Mouse (Mus musculus) heart, adult 11 months (tissue): ENCODE data around the gene Gm6169.

ENCODE experiments used
- DNase-seq: peaks from one replicate; pipeline ENCODE4 v3.0.0; 2022

Gm6169 gene

DNA sequence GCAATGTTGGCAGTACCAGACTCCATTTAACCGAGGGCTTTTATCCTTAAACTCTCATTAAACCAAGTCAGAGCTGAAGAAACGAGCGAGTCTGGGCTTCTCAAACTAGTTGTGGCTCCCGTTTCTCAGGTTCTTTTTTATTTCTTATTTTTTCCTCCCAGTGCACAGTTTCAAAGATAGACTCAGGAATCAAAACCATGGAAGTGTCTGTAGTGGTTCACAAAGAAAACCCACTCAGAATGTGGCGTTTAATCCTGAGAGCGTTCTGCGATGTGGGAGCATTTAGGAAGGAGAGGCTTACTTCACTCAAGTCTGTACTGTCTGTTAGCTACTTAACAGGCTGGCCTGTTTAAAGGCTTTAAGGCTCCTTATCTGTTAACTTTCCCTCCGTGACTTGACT is 30.9 kb downstream of the Gm6169 start:
- peak; percentile 9 for DNase-seq

- DNase-seq, result no peak
Measured at GRCm38 (mm10) chr13:97067691-97068090, 31.3 kb downstream of the Gm6169 start.

DNA sequence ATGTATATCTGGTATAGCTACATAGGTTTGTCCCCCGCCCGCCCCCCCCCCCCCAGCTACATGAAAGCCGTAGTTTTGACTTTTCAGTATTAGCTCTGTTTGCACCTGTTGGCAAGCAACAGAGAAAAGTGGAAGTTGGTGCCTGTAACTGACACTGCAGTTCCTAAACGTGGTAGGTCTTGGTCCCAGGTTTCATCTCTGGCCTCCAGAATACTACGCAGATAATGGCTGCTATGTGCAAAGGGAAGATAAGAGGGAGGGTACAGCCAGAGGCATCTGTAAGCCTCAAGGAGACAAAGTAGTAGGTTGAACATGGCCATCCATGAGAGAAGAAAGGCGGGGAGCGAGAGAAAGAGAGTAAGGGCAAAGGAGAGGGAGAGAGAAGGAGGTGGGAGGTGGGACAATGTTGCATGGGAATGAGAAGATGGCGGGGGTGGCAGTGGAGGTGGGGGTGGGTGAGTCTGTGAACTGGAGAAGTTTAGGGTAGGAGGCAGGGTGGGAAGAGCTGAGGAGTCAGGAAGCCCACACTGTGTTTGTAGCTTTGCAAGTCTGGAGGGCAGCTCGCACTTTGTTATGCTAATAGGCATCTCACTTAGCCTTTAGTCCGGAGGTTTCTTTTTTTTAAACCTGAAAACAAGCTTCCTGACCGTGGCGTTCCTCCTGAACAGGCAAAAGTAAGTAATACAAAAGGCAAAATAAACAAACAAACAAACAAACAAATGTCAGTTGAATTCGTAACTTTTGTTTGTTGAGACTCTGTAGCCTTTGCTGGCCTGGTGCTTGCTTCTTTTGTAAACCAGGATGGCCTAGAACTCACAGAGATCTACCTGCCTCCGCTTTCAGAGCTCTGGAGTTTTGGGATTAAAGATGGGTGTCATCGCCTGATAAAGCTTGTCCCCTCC is 32.1 kb downstream of the Gm6169 start, which contains the start of gene Fam169a:
Gene Fam169a (plus strand): TSS at position 638 of the 902 bp plus-strand sequence.
- DNase-seq, result peak; percentile 12

GRCm38 (mm10) chr13:97064844-97065621 is 34.0 kb downstream of the Gm6169 start:
- DNase-seq, result peak; percentile 23

- DNase-seq, result peak; percentile 56
Measured at GRCm38 (mm10) chr13:97064413-97064812, 34.6 kb downstream of the Gm6169 start.

DNA sequence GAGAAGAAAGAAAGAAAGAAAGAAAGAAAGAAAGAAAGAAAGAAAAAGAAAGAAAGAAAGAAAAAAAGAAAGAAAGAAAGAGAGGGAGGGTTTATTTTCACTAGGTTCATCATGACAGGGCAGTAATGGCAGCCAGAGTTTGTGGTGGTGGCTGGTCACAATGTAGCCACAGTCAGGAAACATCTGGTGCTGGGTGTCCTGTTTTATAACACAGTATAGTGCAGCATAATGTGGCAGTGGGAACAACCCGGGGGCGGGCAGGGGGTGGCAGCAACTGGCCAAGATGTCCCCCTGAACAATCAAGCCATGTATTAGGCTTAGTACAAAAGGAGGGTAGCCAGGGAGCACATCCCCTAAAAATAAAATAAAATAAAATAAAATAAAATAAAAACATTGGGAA is 35.6 kb downstream of the Gm6169 start:
- DNase-seq, result peak; percentile 64

- DNase-seq, result peak; percentile 51
Measured at GRCm38 (mm10) chr13:97062151-97062550, 36.9 kb downstream of the Gm6169 start.

- peak; percentile 33 for DNase-seq
Measured at GRCm38 (mm10) chr13:97060331-97060730, 38.7 kb downstream of the Gm6169 start.

- DNase-seq, result peak; percentile 52
Measured at GRCm38 (mm10) chr13:97059746-97060145, 39.3 kb downstream of the Gm6169 start.

DNA sequence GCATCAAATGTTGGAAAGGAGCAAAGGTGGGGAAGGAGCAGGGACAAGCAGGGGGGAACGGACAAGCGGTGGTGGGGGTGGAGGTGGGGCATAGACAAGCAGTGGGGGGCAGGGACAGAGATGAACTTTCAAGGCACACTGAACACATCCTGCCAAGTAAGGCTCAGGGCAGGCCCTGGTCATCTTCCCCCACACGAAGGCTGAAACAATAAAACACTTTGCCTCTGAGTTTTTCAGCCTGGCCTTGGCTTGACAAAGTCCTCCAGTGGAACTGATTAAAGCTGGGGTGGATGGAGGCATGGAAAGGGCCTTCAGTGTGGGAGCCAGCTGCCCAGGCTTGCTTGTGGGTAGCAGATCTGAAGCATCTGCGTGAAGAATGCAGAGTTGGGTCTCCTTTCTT is 41.2 kb downstream of the Gm6169 start:
- peak; percentile 18 for DNase-seq

DNA sequence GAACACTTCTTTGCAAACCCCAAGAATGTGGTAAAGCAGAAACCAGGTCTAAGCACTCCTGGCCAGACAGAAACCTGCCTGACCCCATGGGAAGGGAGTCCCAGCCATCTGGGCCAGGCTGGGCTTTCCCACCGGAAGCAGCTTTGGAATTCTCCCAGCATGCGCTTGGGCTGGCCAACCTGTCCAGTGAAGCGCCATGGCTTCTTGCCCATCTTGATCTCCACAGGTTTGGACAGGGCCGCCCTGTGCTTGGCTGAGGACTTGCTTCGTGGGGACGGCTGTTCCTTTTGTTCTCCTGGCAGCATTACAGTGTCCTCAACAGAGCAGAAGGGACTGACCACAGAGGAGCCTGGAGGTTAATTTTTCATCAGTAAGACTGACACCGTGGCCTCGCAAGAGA is 45.2 kb downstream of the Gm6169 start:
- DNase-seq, result peak; percentile 92

GRCm38 (mm10) chr13:97052667-97053066 is 46.4 kb downstream of the Gm6169 start:
- no peak for DNase-seq

GRCm38 (mm10) chr13:97051158-97051557 is 47.9 kb downstream of the Gm6169 start:
- DNase-seq, result peak; percentile 80
